In genomic region chr6:71130269-71130668, GRCm38 (mm10) we compare ENCODE assay signal across 16 mouse cellular contexts. TPM values are rescaled to one million over a fixed set of nuclear protein-coding genes. Genes with fewer than 3 reads are reported as not detected.
DNase-seq lines count a peak whose midpoint lies in the region; ATAC-seq and TF ChIP-seq lines count a peak whose summit lies in the region.
"Had no signal": no experiment of that assay in that cellular context is flagged by ENCODE, and none has a peak within 500 bp of the region (broad histone marks: within the 10 kb centered on the region; RNA-seq: fewer than 3 reads in every experiment).

No protein-coding gene starts in this region.

- TF ChIP-seq EP300 in liver, postnatal 0 days (IDR thresholded peaks at IDR 0.05; ENCODE audit: low read depth), result no peak

- no peaks in the 10 kb centered on the region for H3K9me3 ChIP-seq in kidney, embryonic 14.5 days (ENCODE audit: control insufficient read depth, low read length)
- H3K9me3 ChIP-seq in liver, postnatal 0 days (ENCODE audit: low read length), result no peaks in the 10 kb centered on the region
- no peaks in the 10 kb centered on the region for H3K9me3 ChIP-seq in forebrain, embryonic 11.5 days (ENCODE audit: control insufficient read depth, low read length)
- H3K9me3 ChIP-seq in forebrain, embryonic 14.5 days (replicated peaks; ENCODE audit: control insufficient read depth, low read length), result no peaks in the 10 kb centered on the region
- H3K9me3 ChIP-seq: embryonic facial prominence, embryonic 12.5 days; lung, embryonic 15.5 days; midbrain, embryonic 12.5 days had no signal

- no peak overlapping the region for H3K27ac ChIP-seq in kidney, embryonic 14.5 days (ENCODE audit: low read depth, low read length)
- peak overlapping the region; percentile 39; the same call in 1 of the 2 replicates for H3K27ac ChIP-seq in liver, postnatal 0 days (ENCODE audit: low read depth)
- H3K27ac ChIP-seq in forebrain, embryonic 11.5 days (ENCODE audit: low read depth, low read length), result no peak overlapping the region
- no peak overlapping the region for H3K27ac ChIP-seq in forebrain, embryonic 14.5 days (ENCODE audit: low read depth, low read length)
- H3K27ac ChIP-seq: embryonic facial prominence, embryonic 12.5 days; lung, embryonic 15.5 days; midbrain, embryonic 12.5 days had no signal

- TF ChIP-seq CTCF in liver, postnatal 0 days (IDR thresholded peaks at IDR 0.05; ENCODE audit: low read depth), result no peak

- DNase-seq in kidney, adult 11 months, result peak; percentile 87
- peak; percentile 75 for DNase-seq in kidney, postnatal 10 days
- no peak for DNase-seq in liver, postnatal 0 days
- peak; percentile 27 to 52 for DNase-seq in lung, postnatal 4 days
- no peak for DNase-seq in forebrain, embryonic 11.5 days (ENCODE audit: low spot score)
- no peak for DNase-seq in forebrain, embryonic 14.5 days (ENCODE audit: low spot score)
- DNase-seq: cerebellum, adult 18-20 months; spleen, adult 18-20 months; thymus, postnatal 36 days had no signal

- no peak overlapping the region for H3K4me3 ChIP-seq in kidney, embryonic 14.5 days (ENCODE audit: low read length)
- no peak overlapping the region for H3K4me3 ChIP-seq in liver, postnatal 0 days (ENCODE audit: low read depth, low read length)
- H3K4me3 ChIP-seq in forebrain, embryonic 11.5 days (ENCODE audit: low read depth, low read length), result no peak overlapping the region
- no peak overlapping the region for H3K4me3 ChIP-seq in forebrain, embryonic 14.5 days (ENCODE audit: low read depth, low read length)
- H3K4me3 ChIP-seq: embryonic facial prominence, embryonic 12.5 days; lung, embryonic 15.5 days; midbrain, embryonic 12.5 days had no signal

- 80% methylated on average over 1 of the region's 1 CpGs for WGBS in kidney, embryonic 14.5 days
- WGBS in liver, postnatal 0 days (ENCODE audit: insufficient replicate concordance), result 50% methylated on average over 1 of the region's 1 CpGs
- WGBS in forebrain, embryonic 11.5 days, result 96% methylated on average over 1 of the region's 1 CpGs
- WGBS in forebrain, embryonic 14.5 days, result 84% methylated on average over 1 of the region's 1 CpGs

- H3K27me3 ChIP-seq in kidney, embryonic 14.5 days (ENCODE audit: control insufficient read depth, insufficient read depth, low read length), result no peaks in the 10 kb centered on the region
- no peaks in the 10 kb centered on the region for H3K27me3 ChIP-seq in liver, postnatal 0 days (ENCODE audit: insufficient read depth, low read length)
- H3K27me3 ChIP-seq in forebrain, embryonic 11.5 days (ENCODE audit: control insufficient read depth, insufficient read depth, low read length), result no peaks in the 10 kb centered on the region
- no peaks in the 10 kb centered on the region for H3K27me3 ChIP-seq in forebrain, embryonic 14.5 days (replicated peaks; ENCODE audit: control insufficient read depth, insufficient read depth, low read length)
- H3K27me3 ChIP-seq: embryonic facial prominence, embryonic 12.5 days; lung, embryonic 15.5 days; midbrain, embryonic 12.5 days; Patski had no signal

- no peaks in the 10 kb centered on the region for H3K36me3 ChIP-seq in kidney, embryonic 14.5 days (ENCODE audit: control insufficient read depth, insufficient read depth, low read length)
- no peaks in the 10 kb centered on the region for H3K36me3 ChIP-seq in liver, postnatal 0 days (replicated peaks; ENCODE audit: insufficient read depth, low read length)
- H3K36me3 ChIP-seq in forebrain, embryonic 11.5 days (ENCODE audit: control insufficient read depth, insufficient read depth, low read length), result no peaks in the 10 kb centered on the region
- no peaks in the 10 kb centered on the region for H3K36me3 ChIP-seq in forebrain, embryonic 14.5 days (ENCODE audit: control insufficient read depth, insufficient read depth, low read length)
- H3K36me3 ChIP-seq: embryonic facial prominence, embryonic 12.5 days; lung, embryonic 15.5 days; midbrain, embryonic 12.5 days had no signal

- no peak for ATAC-seq in kidney, embryonic 14.5 days (ENCODE audit: low FRiP score, low TSS enrichment)
- ATAC-seq in liver, postnatal 0 days, result peak; percentile 74
- no peak for ATAC-seq in forebrain, embryonic 11.5 days (replicated peaks; ENCODE audit: low FRiP score)
- no peak for ATAC-seq in forebrain, embryonic 14.5 days
- no peak for ATAC-seq in erythroid progenitor cell, adult 5-6 weeks (replicated peaks; ENCODE audit: low FRiP score, poor library complexity, severe bottlenecking)
- ATAC-seq: inflammation-experienced regulatory T-cells, adult 6 months; Patski had no signal

- no peaks in the 10 kb centered on the region for H3K4me1 ChIP-seq in kidney, embryonic 14.5 days (ENCODE audit: control insufficient read depth, insufficient read depth, low read length)
- peaks cover 6% of the 10 kb centered on the region; the same call in 1 of the 2 replicates for H3K4me1 ChIP-seq in liver, postnatal 0 days (ENCODE audit: insufficient read depth)
- no peaks in the 10 kb centered on the region for H3K4me1 ChIP-seq in forebrain, embryonic 11.5 days (replicated peaks; ENCODE audit: control insufficient read depth, insufficient read depth, low read length)
- no peaks in the 10 kb centered on the region for H3K4me1 ChIP-seq in forebrain, embryonic 14.5 days (ENCODE audit: control insufficient read depth, insufficient read depth, low read length)
- H3K4me1 ChIP-seq: embryonic facial prominence, embryonic 12.5 days; midbrain, embryonic 12.5 days had no signal

- no peak overlapping the region for H3K4me2 ChIP-seq in kidney, embryonic 14.5 days (replicated peaks; ENCODE audit: low read depth, low read length)
- H3K4me2 ChIP-seq in liver, postnatal 0 days (ENCODE audit: low read depth, low read length), result no peak overlapping the region
- no peak overlapping the region for H3K4me2 ChIP-seq in forebrain, embryonic 11.5 days (ENCODE audit: low read depth, low read length, severe bottlenecking)
- H3K4me2 ChIP-seq in forebrain, embryonic 14.5 days (ENCODE audit: low read length), result no peak overlapping the region
- H3K4me2 ChIP-seq: embryonic facial prominence, embryonic 12.5 days; lung, embryonic 15.5 days; midbrain, embryonic 12.5 days had no signal

- H3K9ac ChIP-seq in kidney, embryonic 14.5 days (ENCODE audit: low read depth, low read length), result no peak overlapping the region
- no peak overlapping the region for H3K9ac ChIP-seq in liver, postnatal 0 days (replicated peaks)
- no peak overlapping the region for H3K9ac ChIP-seq in forebrain, embryonic 11.5 days (ENCODE audit: low read length)
- no peak overlapping the region for H3K9ac ChIP-seq in forebrain, embryonic 14.5 days (ENCODE audit: low read length)
- H3K9ac ChIP-seq: embryonic facial prominence, embryonic 12.5 days; lung, embryonic 15.5 days; midbrain, embryonic 12.5 days had no signal

RNA-seq across cellular contexts. Expression of gene Thnsl2, which starts 14.0 kb away (rescaled TPM):
- 21.4 and 25.7 TPM in 2 replicates for polyA plus RNA-seq in kidney, embryonic 14.5 days (2014; fragmentation: Nextera tagmentation; extraction: Ambion mirVana)
- polyA plus RNA-seq in liver, postnatal 0 days (2015; fragmentation: Nextera tagmentation; extraction: Ambion mirVana), result 35.4 and 35.8 TPM in 2 replicates
- polyA plus RNA-seq in forebrain, embryonic 11.5 days (2014; fragmentation: Nextera tagmentation; extraction: Ambion mirVana), result 4.4 and 4.7 TPM in 2 replicates
- polyA plus RNA-seq in forebrain, embryonic 14.5 days (2014; fragmentation: Nextera tagmentation; extraction: Ambion mirVana), result 3.8 and 4.4 TPM in 2 replicates
- total RNA-seq in erythroid progenitor cell, adult 5-6 weeks (2015; ENCODE audit: low replicate concordance), result not detected in 2 replicates
- not detected in 2 replicates for total RNA-seq in erythroid progenitor cell, adult 5-6 weeks (2017; ENCODE audit: low replicate concordance)

Comparison
In these comparisons a context has a peak if more than half of its experiments do, and no peak if none do; other contexts are left out.
1. DNase-seq: peak in kidney, adult 11 months (single experiment), kidney, postnatal 10 days (single experiment) and lung, postnatal 4 days (2 of 2); none in liver, postnatal 0 days (single experiment), forebrain, embryonic 11.5 days (single experiment) and forebrain, embryonic 14.5 days (single experiment).